Mouse (Mus musculus) kidney, adult 2 months (tissue): ENCODE measurements around the gene Wnt16. TPM values are rescaled to one million over a fixed set of nuclear protein-coding genes. Genes with fewer than 3 reads are reported as not detected.

Experiments
- DNase-seq: peaks from one replicate; pipeline ENCODE4 v3.0.0; 2021
- H3K27ac ChIP-seq: fragments of 200-500 bp; 2 replicates; pipeline ENCODE4 v1.5.1; 2012; ENCODE audit warnings: low read depth, low read length, control low read depth, inconsistent platforms; ENCODE audit not compliant: insufficient read depth
- H3K27me3 ChIP-seq: fragments of 200-500 bp; replicated peaks from 2 replicates; pipeline ENCODE4 v1.6.1; 2012; ENCODE audit warnings: mild to moderate bottlenecking, moderate library complexity, low read length, inconsistent platforms; ENCODE audit not compliant: control insufficient read depth, insufficient read depth
- H3K36me3 ChIP-seq: fragments of 200-500 bp; 2 replicates; pipeline ENCODE4 v1.6.1; 2012; ENCODE audit warnings: mild to moderate bottlenecking, moderate library complexity, low read length, inconsistent platforms; ENCODE audit not compliant: control insufficient read depth, insufficient read depth
- H3K4me1 ChIP-seq: fragments of 200-500 bp; 2 replicates; pipeline ENCODE4 v1.6.1; 2011; ENCODE audit warnings: low read length; ENCODE audit not compliant: control insufficient read depth, insufficient read depth
- H3K4me3 ChIP-seq: fragments of 200-500 bp; 2 replicates; pipeline ENCODE4 v1.5.1; 2011; ENCODE audit warnings: mild to moderate bottlenecking, low read depth, low read length, control low read depth; ENCODE audit not compliant: insufficient read depth
- CTCF ChIP-seq: fragments of 200-500 bp; conservative IDR thresholded peaks from 2 replicates; pipeline ENCODE4 v1.5.1; 2011; ENCODE audit warnings: low read depth, mild to moderate bottlenecking, control low read depth, low read length, moderate library complexity, mixed read lengths; ENCODE audit not compliant: insufficient read depth, insufficient read length
- POLR2A ChIP-seq: fragments of 200-500 bp; IDR thresholded peaks from one replicate; pipeline ENCODE4 v1.6.1; 2011; ENCODE audit warnings: low read depth, low read length, control low read depth
- WGBS: fragments of 180-500 bp; shearing (Covaris S2); methylation state at CpG from one replicate; pipeline ENCODE4 v1.1.7; 2018; 5-methylcytosine and 5-hydroxymethylcytosine counted together
- polyA plus RNA-seq: library from polyadenylated mRNA; depleted of rRNA; stranded (reverse); fragments of >200 nt; gene quantifications from 2 replicates; pipeline ENCODE4 v1.2.3, GENCODE M21; 2012

The Wnt16 gene
- polyA plus RNA-seq, 1 experiment = 1.4 TPM

- H3K36me3 ChIP-seq = no peaks in the 10 kb centered on the region
- H3K27me3 ChIP-seq = no peaks in the 10 kb centered on the region
- no peak overlapping the region for H3K27ac ChIP-seq
- 53% methylated on average over 13 of the region's 13 CpGs for WGBS
- H3K4me1 ChIP-seq = peaks cover 8% of the 10 kb centered on the region; the same call in 1 of the 2 replicates
- DNase-seq = peak; percentile 77
- TF ChIP-seq POLR2A (no peak), CTCF (peak; percentile 96)
- no peak overlapping the region for H3K4me3 ChIP-seq
Observed at GRCm38 (mm10) chr6:22325364-22326072, 37.5 kb downstream of the Wnt16 start.

- Histone ChIP-seq H3K36me3 (no peaks in the 10 kb centered on the region), H3K27me3 (no peaks in the 10 kb centered on the region), H3K27ac (no peak overlapping the region), H3K4me1 (peaks cover 8% of the 10 kb centered on the region; the same call in 1 of the 2 replicates), H3K4me3 (no peak overlapping the region)
- TF ChIP-seq CTCF (no peak), POLR2A (no peak)
- no peak for DNase-seq
- 82% methylated on average over 4 of the region's 4 CpGs for WGBS
Observed at GRCm38 (mm10) chr6:22326289-22326688, 38.3 kb downstream of the Wnt16 start.

- Histone ChIP-seq H3K4me3 (no peak overlapping the region), H3K36me3 (no peaks in the 10 kb centered on the region), H3K27ac (peak overlapping the region; percentile 29; the same call in 1 of the 2 replicates), H3K27me3 (no peaks in the 10 kb centered on the region), H3K4me1 (peaks cover 8% of the 10 kb centered on the region; the same call in 1 of the 2 replicates)
- DNase-seq = peak; percentile 53
- 31% methylated on average over 4 of the region's 4 CpGs for WGBS
- no peak for TF ChIP-seq POLR2A
- TF ChIP-seq CTCF = no peak
Observed at GRCm38 (mm10) chr6:22327091-22327490, 39.1 kb downstream of the Wnt16 start.

- WGBS = 54% methylated on average over 8 of the region's 8 CpGs
- no peak for DNase-seq
- no peak overlapping the region for H3K4me3 ChIP-seq
- H3K27ac ChIP-seq = no peak overlapping the region
- peaks cover 8% of the 10 kb centered on the region; the same call in 1 of the 2 replicates for H3K4me1 ChIP-seq
- H3K36me3 ChIP-seq = no peaks in the 10 kb centered on the region
- TF ChIP-seq POLR2A (no peak), CTCF (no peak)
- no peaks in the 10 kb centered on the region for H3K27me3 ChIP-seq
Observed at GRCm38 (mm10) chr6:22327931-22328330, 39.9 kb downstream of the Wnt16 start.

- Histone ChIP-seq H3K4me3 (no peak overlapping the region), H3K27ac (no peak overlapping the region), H3K4me1 (peaks cover 8% of the 10 kb centered on the region; the same call in 1 of the 2 replicates), H3K27me3 (no peaks in the 10 kb centered on the region), H3K36me3 (no peaks in the 10 kb centered on the region)
- TF ChIP-seq POLR2A = no peak
- TF ChIP-seq CTCF = no peak
- WGBS = 68% methylated on average over 13 of the region's 13 CpGs
- DNase-seq = peak; percentile 21
Observed at GRCm38 (mm10) chr6:22330169-22330960, 42.3 kb downstream of the Wnt16 start.

GRCm38 (mm10) chr6:22332548-22332947 lies 44.5 kb downstream of the Wnt16 start:
- DNase-seq = no peak
- peaks cover 3% of the 10 kb centered on the region; the same call in 1 of the 2 replicates for H3K4me1 ChIP-seq
- no peak overlapping the region for H3K27ac ChIP-seq
- 78% methylated on average over 2 of the region's 2 CpGs for WGBS
- TF ChIP-seq POLR2A (no peak), CTCF (no peak)
- H3K36me3 ChIP-seq = no peaks in the 10 kb centered on the region
- no peaks in the 10 kb centered on the region for H3K27me3 ChIP-seq
- H3K4me3 ChIP-seq = no peak overlapping the region
